Mouse (Mus musculus) kidney, adult 18-20 months (tissue): Measurements from ENCODE around the gene Asic4.

Source experiments
- DNase-seq: peaks from one replicate; pipeline ENCODE4 v3.0.0; 2021

Asic4 gene

GRCm38 (mm10) chr1:75504256-75505045 lies 54.2 kb downstream of the Asic4 start:
- no peak for DNase-seq

- DNase-seq = peak; percentile 42
These were observed 55.1 kb downstream of the Asic4 start for GRCm38 (mm10) chr1:75505159-75505955.

GRCm38 (mm10) chr1:75505956-75506831 lies 56.0 kb downstream of the Asic4 start, which contains the start of gene Obsl1:
Gene Obsl1 (minus strand): TSS chr1:75506452.
- DNase-seq = peak; percentile 28

GRCm38 (mm10) chr1:75507006-75507405 lies 56.8 kb downstream of the Asic4 start, which contains the start of gene Inha:
Gene Inha (plus strand): TSS chr1:75507077.
- no peak for DNase-seq

GRCm38 (mm10) chr1:75509586-75509985 lies 59.4 kb downstream of the Asic4 start:
- DNase-seq = no peak

GRCm38 (mm10) chr1:75510154-75510553 lies 59.9 kb downstream of the Asic4 start:
- DNase-seq = no peak

- no peak for DNase-seq
These were observed 61.4 kb downstream of the Asic4 start for GRCm38 (mm10) chr1:75511437-75512210.

GRCm38 (mm10) chr1:75512550-75512949 lies 62.3 kb downstream of the Asic4 start:
- no peak for DNase-seq

- no peak for DNase-seq
These were observed 66.6 kb downstream of the Asic4 start for GRCm38 (mm10) chr1:75516703-75517380.

- DNase-seq = no peak
These were observed 67.7 kb downstream of the Asic4 start for GRCm38 (mm10) chr1:75517984-75518383.

GRCm38 (mm10) chr1:75518427-75518826 lies 68.2 kb downstream of the Asic4 start:
- DNase-seq = no peak

GRCm38 (mm10) chr1:75519576-75519975 lies 69.3 kb downstream of the Asic4 start:
- DNase-seq = no peak

- DNase-seq = peak; percentile 96
These were observed 71.2 kb downstream of the Asic4 start, which contains the start of gene Stk11ip for GRCm38 (mm10) chr1:75521321-75522031. Gene Stk11ip (plus strand): TSS chr1:75521529.
